Mouse (Mus musculus) midbrain, embryonic 11.5 days (tissue): ENCODE measurements around the gene Rtn2. TPM values are rescaled to one million over a fixed set of nuclear protein-coding genes. Genes with fewer than 3 reads are reported as not detected.
A peak's percentile ranks its signal among the peaks of the same experiment; 100 is the strongest.

Source experiments
- ATAC-seq: fragments of 200-750 bp; cut with Nextera tagmentation; 2 replicates; pipeline ENCODE4 v1.8.0; 2017; ENCODE audit warnings: moderate TSS enrichment, moderate library complexity; ENCODE audit not compliant: low FRiP score
- DNase-seq: peaks from one replicate; pipeline ENCODE4 v3.0.0; 2015; ENCODE audit warnings: low spot score; ENCODE audit errors: missing footprints
- H3K27ac ChIP-seq: fragments of 300-500 bp; sonication (generic); 2 replicates; pipeline ENCODE4 v1.5.1; 2014; ENCODE audit warnings: low read depth, low read length
- H3K27me3 ChIP-seq: fragments of 300-500 bp; sonication (generic); 2 replicates; pipeline ENCODE4 v1.6.1; 2014; ENCODE audit warnings: mild to moderate bottlenecking, low read length, moderate library complexity, mixed read lengths; ENCODE audit not compliant: control insufficient read depth, insufficient read depth
- H3K36me3 ChIP-seq: fragments of 300-500 bp; sonication (generic); 2 replicates; pipeline ENCODE4 v1.6.1; 2014; ENCODE audit warnings: mild to moderate bottlenecking, low read length, moderate library complexity, mixed read lengths; ENCODE audit not compliant: control insufficient read depth, insufficient read depth
- H3K4me1 ChIP-seq: fragments of 300-500 bp; sonication (generic); 2 replicates; pipeline ENCODE4 v1.6.1; 2014; ENCODE audit warnings: low read length; ENCODE audit not compliant: control insufficient read depth, insufficient read depth
- H3K4me2 ChIP-seq: fragments of 300-500 bp; sonication (generic); 2 replicates; pipeline ENCODE4 v1.6.1; 2014; ENCODE audit warnings: mild to moderate bottlenecking, moderate library complexity
- H3K4me3 ChIP-seq: fragments of 300-500 bp; sonication (generic); 2 replicates; pipeline ENCODE4 v1.5.1; 2014; ENCODE audit warnings: low read depth, low read length
- H3K9ac ChIP-seq: fragments of 300-500 bp; sonication (generic); 2 replicates; pipeline ENCODE4 v1.6.1; 2014; ENCODE audit warnings: low read length
- H3K9me3 ChIP-seq: fragments of 300-500 bp; sonication (generic); 2 replicates; pipeline ENCODE4 v1.6.1; 2016; ENCODE audit warnings: low read length; ENCODE audit not compliant: control insufficient read depth
- WGBS: fragments of 180-500 bp; shearing (Covaris S2); extraction: QIAGEN DNeasy Blood & Tissue Kit; methylation state at CpG from one replicate; pipeline ENCODE4 v1.1.7; 2014; 5-methylcytosine and 5-hydroxymethylcytosine counted together
- polyA plus RNA-seq: library from polyadenylated mRNA; unstranded; fragments of >200 nt; fragmentation: Nextera tagmentation; extraction: Ambion mirVana; gene quantifications from 2 replicates; pipeline ENCODE4 v1.2.1, GENCODE M21; 2014

The Rtn2 gene
- polyA plus RNA-seq, 1 experiment from 2014 or later, result 53.2 TPM

DNA sequence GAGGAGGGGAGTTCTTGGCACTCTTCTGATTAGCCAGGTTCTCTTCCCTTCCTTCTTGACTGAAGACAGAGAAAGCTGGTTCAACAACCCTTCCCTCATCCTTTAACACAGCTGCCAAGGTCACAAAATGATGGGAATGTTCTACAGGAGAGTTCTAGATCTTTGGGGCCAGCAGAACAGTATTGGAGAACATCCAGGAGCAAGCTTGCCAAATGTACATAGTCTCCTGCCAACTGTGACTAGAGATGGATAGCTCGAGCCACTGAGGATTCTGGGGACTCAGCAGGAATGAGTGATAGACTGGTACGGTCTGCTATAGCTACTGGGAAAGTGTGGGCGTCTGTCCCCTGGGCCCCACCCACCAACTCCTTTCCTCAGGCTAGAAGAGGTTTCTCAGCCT lies 24.1 kb upstream of the Rtn2 start:
- Histone ChIP-seq H3K27me3 (no peaks in the 10 kb centered on the region), H3K4me3 (no peak overlapping the region), H3K4me1 (no peaks in the 10 kb centered on the region), H3K4me2 (no peak overlapping the region), H3K27ac (no peak overlapping the region), H3K9ac (no peak overlapping the region), H3K9me3 (no peaks in the 10 kb centered on the region), H3K36me3 (peaks cover 10% of the 10 kb centered on the region)
- WGBS, result 75% methylated on average over 3 of the region's 3 CpGs
- no peak for DNase-seq
- no peak for ATAC-seq

DNA sequence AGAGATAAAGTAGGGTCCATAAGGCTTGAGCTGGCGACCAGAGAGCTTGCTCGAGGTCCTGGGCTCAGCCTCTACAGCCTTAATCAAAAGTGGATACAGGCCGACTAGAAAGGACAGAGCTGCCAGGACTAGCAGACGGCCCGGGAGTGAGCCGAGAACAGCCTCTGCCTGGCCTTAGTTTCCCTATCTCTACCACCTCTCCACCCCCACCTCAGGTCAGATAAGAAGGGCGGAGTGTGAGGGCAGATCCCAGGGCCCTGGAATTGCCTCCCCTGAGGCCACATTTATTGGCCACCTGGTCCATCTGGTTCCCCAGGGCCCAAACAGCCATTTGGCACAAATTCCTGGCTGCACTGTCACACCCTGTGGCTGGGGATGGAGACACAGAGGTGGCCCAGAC lies 17.3 kb upstream of the Rtn2 start:
- Histone ChIP-seq H3K4me3 (no peak overlapping the region), H3K27ac (no peak overlapping the region), H3K9me3 (no peaks in the 10 kb centered on the region)

GRCm38 (mm10) chr7:19265928-19266822 lies 16.2 kb upstream of the Rtn2 start:
- no peaks in the 10 kb centered on the region for H3K9me3 ChIP-seq
- H3K4me2 ChIP-seq, result no peak overlapping the region
- peaks cover 11% of the 10 kb centered on the region for H3K36me3 ChIP-seq
- ATAC-seq (no peak), DNase-seq (no peak)
- H3K27me3 ChIP-seq, result no peaks in the 10 kb centered on the region
- H3K4me1 ChIP-seq, result peaks cover 13% of the 10 kb centered on the region
- H3K27ac ChIP-seq, result no peak overlapping the region
- H3K4me3 ChIP-seq, result no peak overlapping the region
- 88% methylated on average over 10 of the region's 10 CpGs for WGBS
- H3K9ac ChIP-seq, result no peak overlapping the region

More for the DNA sequence above, 17.3 kb upstream of the Rtn2 start:
- Histone ChIP-seq H3K4me2 (no peak overlapping the region), H3K36me3 (peaks cover 12% of the 10 kb centered on the region), H3K27me3 (no peaks in the 10 kb centered on the region), H3K9ac (no peak overlapping the region), H3K4me1 (peaks cover 7% of the 10 kb centered on the region)
- WGBS, result 88% methylated on average over 7 of the region's 7 CpGs
- DNase-seq (no peak), ATAC-seq (no peak)

GRCm38 (mm10) chr7:19267051-19267450 lies 15.4 kb upstream of the Rtn2 start:
- no peak for DNase-seq
- WGBS, result 74% methylated on average over 10 of the region's 10 CpGs
- no peak for ATAC-seq
- Histone ChIP-seq H3K4me2 (no peak overlapping the region), H3K4me1 (peaks cover 13% of the 10 kb centered on the region), H3K9me3 (no peaks in the 10 kb centered on the region), H3K36me3 (peaks cover 11% of the 10 kb centered on the region), H3K27ac (no peak overlapping the region), H3K27me3 (no peaks in the 10 kb centered on the region), H3K9ac (no peak overlapping the region), H3K4me3 (no peak overlapping the region)

GRCm38 (mm10) chr7:19268993-19269681 lies 13.3 kb upstream of the Rtn2 start:
- peaks cover 6% of the 10 kb centered on the region; the same call in 1 of the 2 replicates for H3K36me3 ChIP-seq
- peak overlapping the region; percentile 97 for H3K4me2 ChIP-seq
- no peaks in the 10 kb centered on the region for H3K9me3 ChIP-seq
- H3K27ac ChIP-seq, result no peak overlapping the region
- ATAC-seq, result no peak
- peak overlapping the region; percentile 96 for H3K4me3 ChIP-seq
- H3K9ac ChIP-seq, result peak overlapping the region; percentile 85; the same call in 1 of the 2 replicates
- no peaks in the 10 kb centered on the region for H3K27me3 ChIP-seq
- peaks cover 13% of the 10 kb centered on the region for H3K4me1 ChIP-seq
- 60% methylated on average over 10 of the region's 10 CpGs for WGBS
- no peak for DNase-seq

- H3K27ac ChIP-seq, result no peak overlapping the region; the same call in 1 of the 2 replicates
- no peaks in the 10 kb centered on the region for H3K27me3 ChIP-seq
- no peaks in the 10 kb centered on the region for H3K9me3 ChIP-seq
- H3K36me3 ChIP-seq, result no peaks in the 10 kb centered on the region
- peak overlapping the region; percentile 85 for H3K9ac ChIP-seq
- peak overlapping the region; percentile 96 for H3K4me3 ChIP-seq
- ATAC-seq (peak; percentile 12; the same call in 1 of the 2 replicates), DNase-seq (no peak)
- 1% methylated on average over 19 of the region's 19 CpGs for WGBS
- H3K4me1 ChIP-seq, result peaks cover 13% of the 10 kb centered on the region
- peak overlapping the region; percentile 97 for H3K4me2 ChIP-seq
Observed at GRCm38 (mm10) chr7:19269721-19270441, 12.5 kb upstream of the Rtn2 start.

DNA sequence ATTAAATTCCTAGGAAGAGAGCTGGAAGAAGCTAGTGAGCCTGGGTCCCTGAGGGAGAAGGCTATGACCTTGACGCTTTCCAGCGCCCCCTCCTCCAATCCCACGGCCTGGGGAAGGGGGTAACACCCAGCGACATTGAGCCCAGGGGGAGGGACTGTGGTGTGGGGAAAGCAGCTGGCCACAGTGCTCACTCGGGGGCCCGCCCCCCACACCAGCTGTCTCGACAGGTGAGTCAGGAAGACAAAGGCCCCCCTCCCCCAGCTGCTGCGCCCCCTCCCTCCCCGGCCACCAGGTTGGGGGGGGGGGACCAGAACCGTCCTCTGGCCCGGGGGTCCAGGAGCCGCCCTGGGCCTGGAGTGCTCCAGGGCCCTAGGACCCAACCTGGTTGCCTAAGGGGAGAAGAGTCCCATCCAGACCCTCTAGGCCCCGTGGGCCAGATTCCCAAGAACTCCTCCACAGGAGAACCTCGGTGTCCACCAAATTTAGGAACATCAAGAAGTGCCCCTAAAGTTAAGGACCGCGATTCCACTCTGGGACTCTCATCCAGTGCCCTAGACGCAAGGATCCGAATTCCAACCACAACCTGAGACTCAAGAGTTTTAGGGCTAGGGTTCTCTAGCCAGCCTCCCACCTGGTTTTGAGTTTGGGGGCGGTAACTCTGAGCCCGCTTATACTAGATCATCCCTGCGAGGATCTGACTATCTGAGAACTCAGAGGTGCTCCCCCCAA lies 11.8 kb upstream of the Rtn2 start:
- peaks cover 13% of the 10 kb centered on the region for H3K4me1 ChIP-seq
- no peak overlapping the region for H3K27ac ChIP-seq
- no peaks in the 10 kb centered on the region for H3K9me3 ChIP-seq
- DNase-seq (no peak), ATAC-seq (no peak)
- H3K9ac ChIP-seq, result peak overlapping the region; percentile 85
- H3K4me3 ChIP-seq, result peak overlapping the region; percentile 96
- 0% methylated on average over 18 of the region's 21 CpGs for WGBS
- H3K36me3 ChIP-seq, result no peaks in the 10 kb centered on the region
- peak overlapping the region; percentile 97 for H3K4me2 ChIP-seq
- H3K27me3 ChIP-seq, result no peaks in the 10 kb centered on the region
